Mouse (Mus musculus) kidney, adult 8-10 months (tissue): Measurements from ENCODE around the gene Jazf1.
A peak's percentile ranks its signal among the peaks of the same experiment; 100 is the strongest.

ENCODE experiments used
- DNase-seq, 2 experiments: peaks; one replicate each; pipeline ENCODE4 v3.0.0; 2022

The Jazf1 gene

GRCm38 (mm10) chr6:52792455-52792854 is 276.0 kb downstream of the Jazf1 start:
- no peak for DNase-seq

- no peak for DNase-seq
Observed at GRCm38 (mm10) chr6:52790781-52791180, 277.6 kb downstream of the Jazf1 start.

- DNase-seq = no peak
Observed at GRCm38 (mm10) chr6:52790316-52790715, 278.1 kb downstream of the Jazf1 start.

GRCm38 (mm10) chr6:52779546-52779945 is 288.9 kb downstream of the Jazf1 start:
- no peak for DNase-seq

GRCm38 (mm10) chr6:52778523-52778922 is 289.9 kb downstream of the Jazf1 start:
- no peak for DNase-seq

GRCm38 (mm10) chr6:52777034-52777433 is 291.4 kb downstream of the Jazf1 start:
- DNase-seq = no peak

- no peak for DNase-seq
Observed at GRCm38 (mm10) chr6:52775956-52776355, 292.5 kb downstream of the Jazf1 start.

- no peak for DNase-seq
Observed at GRCm38 (mm10) chr6:52775350-52775749, 293.1 kb downstream of the Jazf1 start.

- no peak for DNase-seq
Observed at GRCm38 (mm10) chr6:52773132-52773531, 295.3 kb downstream of the Jazf1 start.

- DNase-seq = no peak
Observed at GRCm38 (mm10) chr6:52770789-52771188, 297.6 kb downstream of the Jazf1 start.

GRCm38 (mm10) chr6:52765206-52765605 is 303.2 kb downstream of the Jazf1 start:
- DNase-seq = no peak

- DNase-seq = no peak
Observed at GRCm38 (mm10) chr6:52752832-52753231, 315.6 kb downstream of the Jazf1 start.

- DNase-seq = no peak
Observed at GRCm38 (mm10) chr6:52734630-52735029, 333.8 kb downstream of the Jazf1 start.

GRCm38 (mm10) chr6:52730338-52730737 is 338.1 kb downstream of the Jazf1 start:
- DNase-seq = no peak

GRCm38 (mm10) chr6:52724805-52725439 is 343.5 kb downstream of the Jazf1 start:
- DNase-seq = peak; percentile 33 to 68
